Mouse (Mus musculus) limb, embryonic 11.5 days (tissue): ENCODE measurements at regions not wholly inside any gene's neighbourhood (a gene's known extent, or its start where the extent isn't known, plus 50 kb on each side); places are given as distances from the start of the nearest gene placed in this dataset.

Experiments used
- ATAC-seq: fragments of 200-750 bp; cut with Nextera tagmentation; 2 replicates; pipeline ENCODE4 v1.8.0; 2017; ENCODE audit warnings: low read depth; ENCODE audit not compliant: insufficient number of reproducible peaks, low FRiP score, low TSS enrichment
- DNase-seq: peaks from one replicate; pipeline ENCODE4 v3.0.0-alpha.2; 2015; ENCODE audit warnings: low spot score
- H3K27ac ChIP-seq: fragments of 300-500 bp; sonication (generic); replicated peaks from 2 replicates; pipeline ENCODE4 v1.5.1; 2014; ENCODE audit warnings: low read depth, mild to moderate bottlenecking, low read length
- H3K27me3 ChIP-seq: fragments of 300-500 bp; sonication (generic); 2 replicates; pipeline ENCODE4 v1.6.1; 2014; ENCODE audit warnings: mild to moderate bottlenecking, low read length, mixed read lengths; ENCODE audit not compliant: control insufficient read depth, insufficient read depth
- H3K36me3 ChIP-seq: fragments of 300-500 bp; sonication (generic); 2 replicates; pipeline ENCODE4 v1.6.1; 2014; ENCODE audit warnings: mild to moderate bottlenecking, low read length, moderate library complexity, mixed read lengths; ENCODE audit not compliant: control insufficient read depth, insufficient read depth
- H3K4me1 ChIP-seq: fragments of 300-500 bp; sonication (generic); 2 replicates; pipeline ENCODE4 v1.6.1; 2014; ENCODE audit warnings: low read length, mixed read lengths; ENCODE audit not compliant: control insufficient read depth, insufficient read depth
- H3K4me2 ChIP-seq: fragments of 300-500 bp; sonication (generic); 2 replicates; pipeline ENCODE4 v1.6.1; 2014; ENCODE audit warnings: low read depth, mild to moderate bottlenecking, moderate library complexity; ENCODE audit not compliant: severe bottlenecking
- H3K4me3 ChIP-seq: fragments of 300-500 bp; sonication (generic); 2 replicates; pipeline ENCODE4 v1.5.1; 2014; ENCODE audit warnings: low read depth, low read length
- H3K9ac ChIP-seq: fragments of 300-500 bp; sonication (generic); 2 replicates; pipeline ENCODE4 v1.6.1; 2014; ENCODE audit warnings: mild to moderate bottlenecking, low read length
- H3K9me3 ChIP-seq: fragments of 300-500 bp; sonication (generic); 2 replicates; pipeline ENCODE4 v1.6.1; 2016; ENCODE audit warnings: low read length; ENCODE audit not compliant: control insufficient read depth
- WGBS: fragments of 180-500 bp; shearing (Covaris S2); extraction: QIAGEN DNeasy Blood & Tissue Kit; methylation state at CpG from one replicate; pipeline ENCODE4 v1.1.7; 2014; 5-methylcytosine and 5-hydroxymethylcytosine counted together

GRCm38 (mm10) chr3:62882310-62883073 lies 277.6 kb upstream of the Gpr149 start:
- Histone ChIP-seq H3K9me3 (no peaks in the 10 kb centered on the region), H3K4me3 (no peak overlapping the region), H3K27me3 (no peaks in the 10 kb centered on the region), H3K27ac (no peak overlapping the region), H3K9ac (no peak overlapping the region), H3K4me1 (no peaks in the 10 kb centered on the region), H3K4me2 (no peak overlapping the region), H3K36me3 (no peaks in the 10 kb centered on the region)
- ATAC-seq (no peak), DNase-seq (no peak)
- 90% methylated on average over 3 of the region's 3 CpGs for WGBS

- Histone ChIP-seq H3K9me3 (no peaks in the 10 kb centered on the region), H3K4me1 (no peaks in the 10 kb centered on the region), H3K27ac (no peak overlapping the region), H3K4me3 (no peak overlapping the region), H3K4me2 (no peak overlapping the region), H3K27me3 (no peaks in the 10 kb centered on the region), H3K36me3 (no peaks in the 10 kb centered on the region), H3K9ac (no peak overlapping the region)
- DNase-seq (peak; percentile 26), ATAC-seq (no peak)
- 19% methylated on average over 3 of the region's 3 CpGs for WGBS
These were observed 255.8 kb upstream of the Gpr149 start for GRCm38 (mm10) chr3:62860731-62861130.

- no peak overlapping the region for H3K9ac ChIP-seq
- H3K4me3 ChIP-seq: no peak overlapping the region
- WGBS: 68% methylated on average over 10 of the region's 10 CpGs
- no peak for ATAC-seq
- no peak for DNase-seq
- no peaks in the 10 kb centered on the region for H3K4me1 ChIP-seq
- H3K27ac ChIP-seq: no peak overlapping the region
- no peaks in the 10 kb centered on the region for H3K36me3 ChIP-seq
- H3K9me3 ChIP-seq: no peaks in the 10 kb centered on the region
- no peak overlapping the region for H3K4me2 ChIP-seq
- no peaks in the 10 kb centered on the region for H3K27me3 ChIP-seq
These were observed 230.9 kb upstream of the Gpr149 start for GRCm38 (mm10) chr3:62835695-62836476.

GRCm38 (mm10) chr3:62823892-62824291 lies 219.0 kb upstream of the Gpr149 start:
- Histone ChIP-seq H3K9me3 (no peaks in the 10 kb centered on the region), H3K36me3 (no peaks in the 10 kb centered on the region), H3K27ac (no peak overlapping the region), H3K9ac (no peak overlapping the region), H3K4me2 (no peak overlapping the region), H3K4me3 (no peak overlapping the region), H3K27me3 (no peaks in the 10 kb centered on the region), H3K4me1 (no peaks in the 10 kb centered on the region)
- ATAC-seq (no peak), DNase-seq (no peak)
- 85% methylated on average over 3 of the region's 3 CpGs for WGBS

- H3K4me3 ChIP-seq: no peak overlapping the region
- H3K9ac ChIP-seq: no peak overlapping the region
- H3K4me2 ChIP-seq: no peak overlapping the region
- no peaks in the 10 kb centered on the region for H3K4me1 ChIP-seq
- 27% methylated on average over 2 of the region's 2 CpGs for WGBS
- H3K27me3 ChIP-seq: no peaks in the 10 kb centered on the region
- no peaks in the 10 kb centered on the region for H3K9me3 ChIP-seq
- no peak overlapping the region for H3K27ac ChIP-seq
- DNase-seq (peak; percentile 23), ATAC-seq (no peak)
- no peaks in the 10 kb centered on the region for H3K36me3 ChIP-seq
These were observed 196.1 kb upstream of the Gpr149 start for GRCm38 (mm10) chr3:62801044-62801443.

- 51% methylated on average over 2 of the region's 2 CpGs for WGBS
- H3K36me3 ChIP-seq: no peaks in the 10 kb centered on the region
- no peaks in the 10 kb centered on the region for H3K27me3 ChIP-seq
- H3K4me3 ChIP-seq: no peak overlapping the region
- no peak overlapping the region for H3K9ac ChIP-seq
- no peak overlapping the region for H3K4me2 ChIP-seq
- DNase-seq: no peak
- H3K9me3 ChIP-seq: no peaks in the 10 kb centered on the region
- no peak for ATAC-seq
- no peak overlapping the region for H3K27ac ChIP-seq
- no peaks in the 10 kb centered on the region for H3K4me1 ChIP-seq
These were observed 181.3 kb upstream of the Gpr149 start for GRCm38 (mm10) chr3:62786233-62786632.
